Mouse (Mus musculus) hindbrain, embryonic 12.5 days (tissue): ENCODE results near the gene Epha10. TPM values are rescaled to one million over a fixed set of nuclear protein-coding genes. Genes with fewer than 3 reads are reported as not detected.

Experiments
- ATAC-seq: fragments of 200-750 bp; cut with Nextera tagmentation; 2 replicates; pipeline ENCODE4 v1.8.0; 2017; ENCODE audit warnings: moderate TSS enrichment; ENCODE audit not compliant: low FRiP score
- H3K27ac ChIP-seq: fragments of 300-500 bp; sonication (generic); 2 replicates; pipeline ENCODE4 v1.5.1; 2016; ENCODE audit warnings: mild to moderate bottlenecking
- H3K27me3 ChIP-seq: fragments of 300-500 bp; sonication (generic); 2 replicates; pipeline ENCODE4 v1.6.1; 2016; ENCODE audit warnings: mild to moderate bottlenecking
- H3K36me3 ChIP-seq: fragments of 300-500 bp; sonication (generic); 2 replicates; pipeline ENCODE4 v1.6.1; 2016; ENCODE audit warnings: mild to moderate bottlenecking
- H3K4me1 ChIP-seq: fragments of 300-500 bp; sonication (generic); 2 replicates; pipeline ENCODE4 v1.6.1; 2016
- H3K4me2 ChIP-seq: fragments of 300-500 bp; sonication (generic); replicated peaks from 2 replicates; pipeline ENCODE4 v1.6.1; 2016; ENCODE audit warnings: mild to moderate bottlenecking
- H3K4me3 ChIP-seq: fragments of 300-500 bp; sonication (generic); 2 replicates; pipeline ENCODE4 v1.5.1; 2016; ENCODE audit warnings: mild to moderate bottlenecking
- H3K9ac ChIP-seq: fragments of 300-500 bp; sonication (generic); 2 replicates; pipeline ENCODE4 v1.6.1; 2016; ENCODE audit warnings: mild to moderate bottlenecking, moderate library complexity
- H3K9me3 ChIP-seq: fragments of 300-500 bp; sonication (generic); replicated peaks from 2 replicates; pipeline ENCODE4 v1.6.1; 2016; ENCODE audit warnings: mild to moderate bottlenecking
- WGBS: fragments of 180-500 bp; shearing (Covaris S2); methylation state at CpG from one replicate; pipeline ENCODE4 v1.1.7; 2016; 5-methylcytosine and 5-hydroxymethylcytosine counted together
- polyA plus RNA-seq: library from polyadenylated mRNA; unstranded; fragments of >200 nt; fragmentation: Nextera tagmentation; extraction: Ambion mirVana; gene quantifications from 2 replicates; pipeline ENCODE4 v1.2.1, GENCODE M21; 2016

Gene Epha10
- polyA plus RNA-seq, 1 experiment from 2014 or later, result 7.5 TPM

- H3K4me2 ChIP-seq, result no peak overlapping the region
- 49% methylated on average over 10 of the region's 10 CpGs for WGBS
- no peak overlapping the region for H3K9ac ChIP-seq
- no peaks in the 10 kb centered on the region for H3K27me3 ChIP-seq
- H3K36me3 ChIP-seq, result no peaks in the 10 kb centered on the region
- H3K4me1 ChIP-seq, result no peaks in the 10 kb centered on the region
- no peak overlapping the region for H3K4me3 ChIP-seq
- H3K27ac ChIP-seq, result no peak overlapping the region
- ATAC-seq, result no peak
- H3K9me3 ChIP-seq, result no peaks in the 10 kb centered on the region
These were observed 70.3 kb downstream of the Epha10 start for GRCm38 (mm10) chr4:124951036-124951433.

GRCm38 (mm10) chr4:124953546-124953945, 72.8 kb downstream of the Epha10 start:
- no peak overlapping the region for H3K27ac ChIP-seq
- no peaks in the 10 kb centered on the region for H3K9me3 ChIP-seq
- no peak overlapping the region for H3K4me2 ChIP-seq
- WGBS, result 77% methylated on average over 4 of the region's 4 CpGs
- no peaks in the 10 kb centered on the region for H3K27me3 ChIP-seq
- H3K36me3 ChIP-seq, result no peaks in the 10 kb centered on the region
- ATAC-seq, result no peak
- no peaks in the 10 kb centered on the region for H3K4me1 ChIP-seq
- no peak overlapping the region for H3K4me3 ChIP-seq
- H3K9ac ChIP-seq, result no peak overlapping the region

- no peaks in the 10 kb centered on the region for H3K36me3 ChIP-seq
- no peak for ATAC-seq
- H3K27ac ChIP-seq, result no peak overlapping the region
- no peak overlapping the region for H3K9ac ChIP-seq
- H3K4me2 ChIP-seq, result no peak overlapping the region
- no peaks in the 10 kb centered on the region for H3K27me3 ChIP-seq
- H3K4me1 ChIP-seq, result no peaks in the 10 kb centered on the region
- WGBS, result 75% methylated on average over 2 of the region's 2 CpGs
- H3K9me3 ChIP-seq, result no peaks in the 10 kb centered on the region
- H3K4me3 ChIP-seq, result no peak overlapping the region
These were observed 76.6 kb downstream of the Epha10 start for GRCm38 (mm10) chr4:124957284-124957683.

GRCm38 (mm10) chr4:124959062-124959461, 78.4 kb downstream of the Epha10 start:
- H3K4me2 ChIP-seq, result no peak overlapping the region
- H3K27ac ChIP-seq, result 0 out of 2 replicates have a peak overlapping the region, but pooled peaks have one; percentile 18
- H3K4me3 ChIP-seq, result no peak overlapping the region
- H3K9me3 ChIP-seq, result no peaks in the 10 kb centered on the region
- WGBS, result 73% methylated on average over 11 of the region's 11 CpGs
- no peaks in the 10 kb centered on the region for H3K27me3 ChIP-seq
- no peak overlapping the region for H3K9ac ChIP-seq
- ATAC-seq, result no peak
- no peaks in the 10 kb centered on the region for H3K4me1 ChIP-seq
- no peaks in the 10 kb centered on the region for H3K36me3 ChIP-seq

- no peak for ATAC-seq
- Histone ChIP-seq H3K9me3 (no peaks in the 10 kb centered on the region), H3K27me3 (no peaks in the 10 kb centered on the region), H3K9ac (no peak overlapping the region), H3K4me2 (no peak overlapping the region), H3K27ac (no peak overlapping the region), H3K36me3 (no peaks in the 10 kb centered on the region), H3K4me1 (peaks cover 7% of the 10 kb centered on the region), H3K4me3 (no peak overlapping the region)
- WGBS, result 94% methylated on average over 11 of the region's 11 CpGs
These were observed 80.2 kb downstream of the Epha10 start for GRCm38 (mm10) chr4:124960940-124961339.

GRCm38 (mm10) chr4:124962576-124962975, 81.9 kb downstream of the Epha10 start:
- Histone ChIP-seq H3K4me2 (no peak overlapping the region), H3K4me3 (no peak overlapping the region), H3K9me3 (no peaks in the 10 kb centered on the region), H3K4me1 (peaks cover 7% of the 10 kb centered on the region), H3K27me3 (no peaks in the 10 kb centered on the region), H3K27ac (no peak overlapping the region), H3K9ac (no peak overlapping the region), H3K36me3 (no peaks in the 10 kb centered on the region)
- no peak for ATAC-seq
- whole genome bisulfite sequencing, result 58% methylated on average over 11 of the region's 11 CpGs

- H3K4me2 ChIP-seq, result no peak overlapping the region
- H3K9me3 ChIP-seq, result no peaks in the 10 kb centered on the region
- H3K4me3 ChIP-seq, result no peak overlapping the region
- H3K4me1 ChIP-seq, result peaks cover 17% of the 10 kb centered on the region
- peak overlapping the region; percentile 35; the same call in 1 of the 2 replicates for H3K27ac ChIP-seq
- H3K36me3 ChIP-seq, result no peaks in the 10 kb centered on the region
- 4% methylated on average over 8 of the region's 8 CpGs for WGBS
- H3K9ac ChIP-seq, result peak overlapping the region; percentile 33; the same call in 1 of the 2 replicates
- peak; percentile 19; the same call in 1 of the 2 replicates for ATAC-seq
- no peaks in the 10 kb centered on the region for H3K27me3 ChIP-seq
These were observed 84.4 kb downstream of the Epha10 start for GRCm38 (mm10) chr4:124964912-124965599.

Other genes starting within 250 kb of the Epha10 start
- gene Pou3f1, start 224.1 kb upstream of the Epha10 start, polyA plus RNA-seq, result 24.2 and 24.4 TPM in 2 replicates
- gene Utp11, start 187.3 kb upstream of the Epha10 start, polyA plus RNA-seq, result 60.7 and 68.8 TPM in 2 replicates
- 3.3 and 6.8 TPM in 2 replicates for gene Fhl3, start 180.2 kb upstream of the Epha10 start, polyA plus RNA-seq
- 157 and 164 TPM in 2 replicates for gene Sf3a3, start 166.1 kb upstream of the Epha10 start, polyA plus RNA-seq
- 23.7 and 25.8 TPM in 2 replicates for gene Inpp5b, start 139.0 kb upstream of the Epha10 start, polyA plus RNA-seq
- gene Mtf1, start 78.8 kb upstream of the Epha10 start, polyA plus RNA-seq, result 12.4 and 13.7 TPM in 2 replicates
- gene Yrdc, start 30.2 kb upstream of the Epha10 start, polyA plus RNA-seq, result 44.4 and 48.5 TPM in 2 replicates
- gene 1110065P20Rik, start 29.7 kb upstream of the Epha10 start, polyA plus RNA-seq, result 77.6 and 84.0 TPM in 2 replicates
- gene Maneal, start 18.7 kb upstream of the Epha10 start, polyA plus RNA-seq, result 4.4 and 7.3 TPM in 2 replicates
- gene 9930104L06Rik, start 56.1 kb downstream of the Epha10 start, polyA plus RNA-seq, result 16.7 and 18.1 TPM in 2 replicates
- 130 and 135 TPM in 2 replicates for gene Cdca8, start 58.4 kb downstream of the Epha10 start, polyA plus RNA-seq
- 7.0 and 9.1 TPM in 2 replicates for gene Rspo1, start 105.5 kb downstream of the Epha10 start, polyA plus RNA-seq
- gene Gnl2, start 135.7 kb downstream of the Epha10 start, polyA plus RNA-seq, result 94.9 and 96.6 TPM in 2 replicates
- gene Dnali1, start 184.8 kb downstream of the Epha10 start, polyA plus RNA-seq, result 1.2 and 1.7 TPM in 2 replicates
- gene Snip1, start 185.8 kb downstream of the Epha10 start, polyA plus RNA-seq, result 32.6 and 33.4 TPM in 2 replicates
- gene Meaf6, start 204.2 kb downstream of the Epha10 start, polyA plus RNA-seq, result 118 and 130 TPM in 2 replicates
- 0.40 and 0.50 TPM in 2 replicates for gene Zc3h12a, start 246.9 kb downstream of the Epha10 start, polyA plus RNA-seq